Mouse (Mus musculus): ENCODE measurements around the gene Hdlbp. TPM values are rescaled to one million over a fixed set of nuclear protein-coding genes. Genes with fewer than 3 reads are reported as not detected.
"Not testable (repeated sequence)": the region's sequence is repeated elsewhere in the genome, so short reads cannot be mapped to it uniquely, and the experiment has no call there.

The Hdlbp gene
- polyA plus RNA-seq, 1 experiment = 122 TPM

- Histone ChIP-seq H3K36me3 (ENCODE audit: control insufficient read depth, insufficient read depth, low read length) (no peaks in the 10 kb centered on the region), H3K27me3 (ENCODE audit: control insufficient read depth, insufficient read depth, low read length) (no peaks in the 10 kb centered on the region), H3K4me1 (ENCODE audit: control insufficient read depth, insufficient read depth, low read length) (no peaks in the 10 kb centered on the region), H3K4me3 (ENCODE audit: control insufficient read depth, low read depth, low read length) (no peak overlapping the region), H3K27ac (ENCODE audit: control insufficient read depth, insufficient read depth, low read depth, low read length) (no peak overlapping the region)
- no peak for TF ChIP-seq CTCF (IDR thresholded peaks at IDR 0.05; ENCODE audit: control insufficient read depth, insufficient read depth, insufficient replicate concordance, low read depth, low read length)
- no peak for TF ChIP-seq POLR2A (IDR thresholded peaks at IDR 0.05; ENCODE audit: control insufficient read depth, low read depth, low read length)
Measured at GRCm38 (mm10) chr1:93465746-93466145, 12.9 kb downstream of the Hdlbp start.

DNA sequence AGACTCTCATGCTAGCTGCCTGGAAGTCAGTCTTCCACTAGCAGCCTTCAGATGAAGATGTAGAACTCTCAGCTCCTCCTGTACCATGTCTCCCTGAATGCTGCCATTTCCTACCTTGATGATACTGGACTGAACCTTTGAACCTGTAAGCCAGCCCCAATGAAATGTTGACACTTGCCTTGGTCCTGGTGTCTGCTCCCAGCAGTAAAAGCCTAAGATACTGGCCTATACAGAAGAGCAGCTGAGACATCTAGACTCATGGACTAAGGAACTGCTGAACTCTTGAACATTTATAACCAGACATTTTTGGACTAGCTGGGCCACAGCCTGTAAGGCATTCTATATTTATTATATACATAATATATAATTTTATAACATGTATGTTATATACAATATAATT lies 13.5 kb downstream of the Hdlbp start:
- H3K4me1 ChIP-seq (ENCODE audit: control insufficient read depth, insufficient read depth, low read length) = no peaks in the 10 kb centered on the region
- no peak for TF ChIP-seq CTCF (IDR thresholded peaks at IDR 0.05; ENCODE audit: control insufficient read depth, insufficient read depth, insufficient replicate concordance, low read depth, low read length)
- TF ChIP-seq POLR2A (IDR thresholded peaks at IDR 0.05; ENCODE audit: control insufficient read depth, low read depth, low read length) = no peak
- no peaks in the 10 kb centered on the region for H3K36me3 ChIP-seq (ENCODE audit: control insufficient read depth, insufficient read depth, low read length)
- no peak overlapping the region for H3K4me3 ChIP-seq (ENCODE audit: control insufficient read depth, low read depth, low read length)
- H3K27ac ChIP-seq (ENCODE audit: control insufficient read depth, insufficient read depth, low read depth, low read length) = no peak overlapping the region
- H3K27me3 ChIP-seq (ENCODE audit: control insufficient read depth, insufficient read depth, low read length) = no peaks in the 10 kb centered on the region

DNA sequence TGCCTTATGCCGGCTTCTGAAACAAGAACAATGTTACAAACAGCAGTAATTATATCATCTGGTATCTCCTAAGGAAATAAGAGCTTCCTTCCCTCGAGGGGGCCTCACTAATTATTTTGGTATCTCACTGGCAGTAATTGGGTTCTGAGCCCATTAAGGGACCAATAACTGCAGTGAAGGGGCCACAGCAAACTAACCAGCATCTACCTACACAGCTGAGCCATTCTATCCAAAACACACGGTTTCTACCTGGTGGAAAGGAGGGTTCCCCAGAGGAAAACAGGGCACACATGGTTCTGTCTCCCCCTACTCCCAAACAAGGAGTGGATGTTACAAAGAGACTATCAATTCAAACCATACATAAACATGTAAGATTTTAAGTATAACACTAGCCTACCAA lies 19.5 kb downstream of the Hdlbp start:
- Histone ChIP-seq H3K27me3 (ENCODE audit: control insufficient read depth, insufficient read depth, low read length) (no peaks in the 10 kb centered on the region), H3K27ac (ENCODE audit: control insufficient read depth, insufficient read depth, low read depth, low read length) (no peak overlapping the region), H3K4me1 (ENCODE audit: control insufficient read depth, insufficient read depth, low read length) (no peaks in the 10 kb centered on the region), H3K4me3 (ENCODE audit: control insufficient read depth, low read depth, low read length) (no peak overlapping the region), H3K36me3 (ENCODE audit: control insufficient read depth, insufficient read depth, low read length) (no peaks in the 10 kb centered on the region)
- TF ChIP-seq POLR2A (IDR thresholded peaks at IDR 0.05; ENCODE audit: control insufficient read depth, low read depth, low read length) = no peak
- no peak for TF ChIP-seq CTCF (IDR thresholded peaks at IDR 0.05; ENCODE audit: control insufficient read depth, insufficient read depth, insufficient replicate concordance, low read depth, low read length)

DNA sequence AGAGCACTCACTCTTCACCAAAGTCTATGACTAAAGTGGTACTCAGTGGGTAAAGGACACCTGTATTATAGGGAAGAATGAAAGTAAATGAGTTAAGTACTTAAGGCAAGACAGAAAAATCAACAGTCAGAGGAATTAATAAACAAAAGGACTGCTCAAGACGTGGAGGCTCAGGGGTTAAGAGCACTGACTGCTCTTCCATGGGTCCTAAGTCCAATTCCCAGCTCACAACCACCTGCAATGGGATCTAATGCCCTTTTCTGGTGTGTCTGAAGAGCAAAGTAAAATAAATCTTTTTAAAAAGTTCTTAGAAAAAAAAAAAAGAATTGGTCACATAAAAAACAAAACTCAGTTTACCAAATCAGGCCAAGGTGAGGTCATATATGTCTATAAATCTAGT lies 20.3 kb downstream of the Hdlbp start:
- H3K36me3 ChIP-seq (ENCODE audit: control insufficient read depth, insufficient read depth, low read length) = no peaks in the 10 kb centered on the region
- H3K4me3 ChIP-seq (ENCODE audit: control insufficient read depth, low read depth, low read length) = no peak overlapping the region
- no peak overlapping the region for H3K27ac ChIP-seq (ENCODE audit: control insufficient read depth, insufficient read depth, low read depth, low read length)
- no peaks in the 10 kb centered on the region for H3K27me3 ChIP-seq (ENCODE audit: control insufficient read depth, insufficient read depth, low read length)
- TF ChIP-seq CTCF (IDR thresholded peaks at IDR 0.05; ENCODE audit: control insufficient read depth, insufficient read depth, insufficient replicate concordance, low read depth, low read length) (no peak), POLR2A (IDR thresholded peaks at IDR 0.05; ENCODE audit: control insufficient read depth, low read depth, low read length) (no peak)
- H3K4me1 ChIP-seq (ENCODE audit: control insufficient read depth, insufficient read depth, low read length) = no peaks in the 10 kb centered on the region

GRCm38 (mm10) chr1:93453721-93454255 lies 24.8 kb downstream of the Hdlbp start:
- Histone ChIP-seq H3K4me3 (ENCODE audit: control insufficient read depth, low read depth, low read length) (no peak overlapping the region), H3K36me3 (ENCODE audit: control insufficient read depth, insufficient read depth, low read length) (no peaks in the 10 kb centered on the region), H3K27ac (ENCODE audit: control insufficient read depth, insufficient read depth, low read depth, low read length) (peak overlapping the region; percentile 55), H3K27me3 (ENCODE audit: control insufficient read depth, insufficient read depth, low read length) (no peaks in the 10 kb centered on the region), H3K4me1 (ENCODE audit: control insufficient read depth, insufficient read depth, low read length) (peaks cover 2% of the 10 kb centered on the region; the same call in 1 of the 2 replicates)
- TF ChIP-seq POLR2A (IDR thresholded peaks at IDR 0.05; ENCODE audit: control insufficient read depth, low read depth, low read length) (no peak), CTCF (IDR thresholded peaks at IDR 0.05; ENCODE audit: control insufficient read depth, insufficient read depth, insufficient replicate concordance, low read depth, low read length) (no peak)

DNA sequence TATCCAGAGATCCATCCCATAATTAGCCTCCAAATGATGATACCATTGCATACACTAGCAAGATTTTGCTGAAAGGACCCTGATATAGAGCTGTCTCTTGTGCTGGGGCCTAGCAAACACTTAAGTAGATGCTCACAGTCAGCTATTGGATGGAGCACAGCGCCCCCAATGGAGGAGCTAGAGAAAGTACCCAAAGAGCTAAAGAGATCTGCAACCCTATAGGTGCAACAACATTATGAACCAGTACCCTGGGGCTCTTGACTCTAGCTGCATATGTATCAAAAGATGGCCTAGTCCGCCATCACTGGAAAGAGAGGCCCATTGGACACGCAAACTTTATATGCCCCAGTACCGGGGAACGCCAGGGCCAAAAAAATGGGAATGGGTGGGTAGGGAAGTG lies 28.5 kb downstream of the Hdlbp start:
- H3K27me3 ChIP-seq (ENCODE audit: control insufficient read depth, insufficient read depth, low read length); H3K36me3 ChIP-seq (ENCODE audit: control insufficient read depth, insufficient read depth, low read length); H3K27ac ChIP-seq (ENCODE audit: control insufficient read depth, insufficient read depth, low read depth, low read length); H3K4me3 ChIP-seq (ENCODE audit: control insufficient read depth, low read depth, low read length); H3K4me1 ChIP-seq (ENCODE audit: control insufficient read depth, insufficient read depth, low read length): not testable (repeated sequence)

DNA sequence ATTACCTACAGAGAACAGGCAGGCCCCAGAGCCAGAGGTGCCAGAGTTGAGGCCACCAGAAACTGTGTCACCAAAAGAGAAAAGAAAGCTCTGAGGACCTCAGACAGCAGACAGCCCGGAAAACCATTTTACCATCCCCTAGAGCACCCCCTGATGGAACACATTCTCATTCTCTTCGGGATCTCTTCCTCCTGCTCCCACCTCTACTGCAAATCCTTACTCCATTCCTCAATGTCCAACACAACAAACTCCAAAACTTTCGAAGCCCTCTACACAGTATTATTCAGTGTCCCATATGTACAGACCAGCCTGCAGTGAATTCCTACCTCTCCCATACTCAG lies 32.8 kb downstream of the Hdlbp start:
- no peak for TF ChIP-seq CTCF (IDR thresholded peaks at IDR 0.05; ENCODE audit: control insufficient read depth, insufficient read depth, insufficient replicate concordance, low read depth, low read length)
- TF ChIP-seq POLR2A (IDR thresholded peaks at IDR 0.05; ENCODE audit: control insufficient read depth, low read depth, low read length) = no peak
- Histone ChIP-seq H3K36me3 (ENCODE audit: control insufficient read depth, insufficient read depth, low read length) (no peaks in the 10 kb centered on the region), H3K27ac (ENCODE audit: control insufficient read depth, insufficient read depth, low read depth, low read length) (peak overlapping the region; percentile 61), H3K27me3 (ENCODE audit: control insufficient read depth, insufficient read depth, low read length) (no peaks in the 10 kb centered on the region), H3K4me3 (ENCODE audit: control insufficient read depth, low read depth, low read length) (peak overlapping the region; percentile 94), H3K4me1 (ENCODE audit: control insufficient read depth, insufficient read depth, low read length) (peaks cover 13% of the 10 kb centered on the region)

Data from testis, adult 2 months (tissue).